Mouse (Mus musculus) heart, adult 11 months (tissue): Measurements from ENCODE around the gene Vnn1.

Source experiments
- DNase-seq: peaks from one replicate; pipeline ENCODE4 v3.0.0; 2022

The Vnn1 gene

GRCm38 (mm10) chr10:23894601-23895349 is at the start of gene Vnn1:
Gene Vnn1 (plus strand): TSS chr10:23894688.
- DNase-seq = no peak

- DNase-seq = no peak
Measured at GRCm38 (mm10) chr10:23851228-23851912, 43.1 kb upstream of the Vnn1 start, which contains the start of gene Vnn3. Gene Vnn3 (plus strand): TSS chr10:23851462.

- no peak for DNase-seq
Measured at GRCm38 (mm10) chr10:23852096-23852495, 42.4 kb upstream of the Vnn1 start.

- DNase-seq = no peak
Measured at GRCm38 (mm10) chr10:23864362-23865312, 29.9 kb upstream of the Vnn1 start.

GRCm38 (mm10) chr10:23880695-23881094 is 13.8 kb upstream of the Vnn1 start:
- DNase-seq = peak; percentile 61

GRCm38 (mm10) chr10:23884910-23885309 is 9.6 kb upstream of the Vnn1 start:
- DNase-seq = no peak

- peak; percentile 22 for DNase-seq
Measured at GRCm38 (mm10) chr10:23886060-23886459, 8.4 kb upstream of the Vnn1 start.

- DNase-seq = no peak
Measured at GRCm38 (mm10) chr10:23892987-23893386, 1.5 kb upstream of the Vnn1 start.

GRCm38 (mm10) chr10:23895376-23895775 is 888 bp downstream of the Vnn1 start:
- DNase-seq = no peak

GRCm38 (mm10) chr10:23901119-23901518 is 6.6 kb downstream of the Vnn1 start:
- DNase-seq = no peak

GRCm38 (mm10) chr10:23905661-23906060 is 11.2 kb downstream of the Vnn1 start:
- no peak for DNase-seq

GRCm38 (mm10) chr10:23920056-23920455 is 25.6 kb downstream of the Vnn1 start, which contains the start of gene Taar1:
Gene Taar1 (plus strand): TSS chr10:23920356.
- no peak for DNase-seq

- no peak for DNase-seq
Measured at GRCm38 (mm10) chr10:23922468-23922867, 28.0 kb downstream of the Vnn1 start.

GRCm38 (mm10) chr10:23923941-23924340 is 29.5 kb downstream of the Vnn1 start:
- DNase-seq = no peak

- peak; percentile 51 for DNase-seq
Measured at GRCm38 (mm10) chr10:23937613-23938012, 43.1 kb downstream of the Vnn1 start.

GRCm38 (mm10) chr10:23938312-23938711 is 43.8 kb downstream of the Vnn1 start, which contains the start of gene Taar2:
Gene Taar2 (plus strand): TSS chr10:23938572.
- DNase-seq = no peak

GRCm38 (mm10) chr10:23942465-23942864 is 48.0 kb downstream of the Vnn1 start:
- no peak for DNase-seq

GRCm38 (mm10) chr10:23948026-23948425 is 53.5 kb downstream of the Vnn1 start:
- DNase-seq = peak; percentile 43

GRCm38 (mm10) chr10:23949508-23950005 is 55.1 kb downstream of the Vnn1 start, which contains the start of gene Taar3:
Gene Taar3 (plus strand): TSS chr10:23949558.
- peak; percentile 57 for DNase-seq

- DNase-seq = peak; percentile 30
Measured at GRCm38 (mm10) chr10:23951714-23952113, 57.2 kb downstream of the Vnn1 start.
